Mouse (Mus musculus): Measurements from ENCODE around the gene Olfr1330. TPM values are rescaled to one million over a fixed set of nuclear protein-coding genes. Genes with fewer than 3 reads are reported as not detected.
"Not testable (repeated sequence)": the region's sequence is repeated elsewhere in the genome, so short reads cannot be mapped to it uniquely, and the experiment has no call there.

Olfr1330 gene
- total RNA-seq (2014; fragmentation: Nextera tagmentation) (not detected in 2 replicates), total RNA-seq (2017) (not detected in 2 replicates)

GRCm38 (mm10) chr4:118888297-118888696 lies at the start of gene Olfr1330:
TSS of gene Olfr1330 (plus strand) at chr4:118888597.
- ATAC-seq (replicated peaks; ENCODE audit: poor library complexity, severe bottlenecking) = no peak

- ATAC-seq (replicated peaks; ENCODE audit: poor library complexity, severe bottlenecking) = no peak
Observed at GRCm38 (mm10) chr4:118861791-118862190, 26.6 kb upstream of the Olfr1330 start.

- ATAC-seq (replicated peaks; ENCODE audit: poor library complexity, severe bottlenecking) = no peak
Observed at GRCm38 (mm10) chr4:118862704-118863103, 25.7 kb upstream of the Olfr1330 start.

- no peak for ATAC-seq (replicated peaks; ENCODE audit: poor library complexity, severe bottlenecking)
Observed at GRCm38 (mm10) chr4:118864349-118864748, 24.0 kb upstream of the Olfr1330 start, which contains the start of gene Olfr1331. TSS of gene Olfr1331 (plus strand) at chr4:118864649.

- no peak for ATAC-seq (replicated peaks; ENCODE audit: poor library complexity, severe bottlenecking)
Observed at GRCm38 (mm10) chr4:118867566-118867965, 20.8 kb upstream of the Olfr1330 start.

GRCm38 (mm10) chr4:118901981-118902380 lies 13.6 kb downstream of the Olfr1330 start:
- ATAC-seq (replicated peaks; ENCODE audit: poor library complexity, severe bottlenecking) = no peak

- not testable (repeated sequence) for ATAC-seq (replicated peaks; ENCODE audit: poor library complexity, severe bottlenecking)
Observed at GRCm38 (mm10) chr4:118917365-118917764, 29.0 kb downstream of the Olfr1330 start, which contains the start of gene Olfr1329. TSS of gene Olfr1329 (minus strand) at chr4:118917465.

- ATAC-seq (replicated peaks; ENCODE audit: poor library complexity, severe bottlenecking) = not testable (repeated sequence)
Observed at GRCm38 (mm10) chr4:118931326-118931725, 42.9 kb downstream of the Olfr1330 start.

- no peak for ATAC-seq (replicated peaks; ENCODE audit: poor library complexity, severe bottlenecking)
Observed at GRCm38 (mm10) chr4:118938512-118938911, 50.1 kb downstream of the Olfr1330 start, which contains the start of gene Olfr1328. TSS of gene Olfr1328 (minus strand) at chr4:118938612.

Other genes with a start within 250 kb of the Olfr1330 start
- not detected in 2 replicates for gene Olfr62, start 229.6 kb upstream of the Olfr1330 start, total RNA-seq (2014; fragmentation: Nextera tagmentation)
- not detected in 2 replicates for gene Olfr62, start 229.6 kb upstream of the Olfr1330 start, total RNA-seq (2017)
- gene Olfr1342, start 195.8 kb upstream of the Olfr1330 start, total RNA-seq (2014; fragmentation: Nextera tagmentation) = not detected in 2 replicates
- gene Olfr1342, start 195.8 kb upstream of the Olfr1330 start, total RNA-seq (2017) = not detected in 2 replicates
- not detected in 2 replicates for gene Olfr1341, start 185.1 kb upstream of the Olfr1330 start, total RNA-seq (2014; fragmentation: Nextera tagmentation)
- gene Olfr1341, start 185.1 kb upstream of the Olfr1330 start, total RNA-seq (2017) = not detected in 2 replicates
- not detected in 2 replicates for gene Olfr1340, start 168.5 kb upstream of the Olfr1330 start, total RNA-seq (2014; fragmentation: Nextera tagmentation)
- not detected in 2 replicates for gene Olfr1340, start 168.5 kb upstream of the Olfr1330 start, total RNA-seq (2017)
- gene Olfr1339, start 156.4 kb upstream of the Olfr1330 start, total RNA-seq (2014; fragmentation: Nextera tagmentation) = not detected in 2 replicates
- gene Olfr1339, start 156.4 kb upstream of the Olfr1330 start, total RNA-seq (2017) = not detected in 2 replicates
- gene Olfr1338, start 129.9 kb upstream of the Olfr1330 start, total RNA-seq (2014; fragmentation: Nextera tagmentation) = not detected in 2 replicates
- not detected in 2 replicates for gene Olfr1338, start 129.9 kb upstream of the Olfr1330 start, total RNA-seq (2017)
- gene Olfr1337, start 106.0 kb upstream of the Olfr1330 start, total RNA-seq (2014; fragmentation: Nextera tagmentation) = not detected in 2 replicates
- not detected in 2 replicates for gene Olfr1337, start 106.0 kb upstream of the Olfr1330 start, total RNA-seq (2017)
- gene Olfr1335, start 78.7 kb upstream of the Olfr1330 start, total RNA-seq (2014; fragmentation: Nextera tagmentation) = not detected in 2 replicates
- gene Olfr1335, start 78.7 kb upstream of the Olfr1330 start, total RNA-seq (2017) = not detected in 2 replicates
- gene Olfr1333, start 52.3 kb upstream of the Olfr1330 start, total RNA-seq (2014; fragmentation: Nextera tagmentation) = not detected in 2 replicates
- gene Olfr1333, start 52.3 kb upstream of the Olfr1330 start, total RNA-seq (2017) = not detected in 2 replicates
- gene Olfr1331, start 23.9 kb upstream of the Olfr1330 start, total RNA-seq (2014; fragmentation: Nextera tagmentation) = not detected in 2 replicates
- gene Olfr1331, start 23.9 kb upstream of the Olfr1330 start, total RNA-seq (2017) = not detected in 2 replicates
- not detected in 2 replicates for gene Olfr1329, start 28.9 kb downstream of the Olfr1330 start, total RNA-seq (2014; fragmentation: Nextera tagmentation)
- not detected in 2 replicates for gene Olfr1329, start 28.9 kb downstream of the Olfr1330 start, total RNA-seq (2017)
- gene Olfr1328, start 50.0 kb downstream of the Olfr1330 start, total RNA-seq (2014; fragmentation: Nextera tagmentation) = not detected in 2 replicates
- not detected in 2 replicates for gene Olfr1328, start 50.0 kb downstream of the Olfr1330 start, total RNA-seq (2017)
- gene Lao1, start 73.0 kb downstream of the Olfr1330 start, total RNA-seq (2014; fragmentation: Nextera tagmentation) = not detected in 2 replicates
- not detected in 2 replicates for gene Lao1, start 73.0 kb downstream of the Olfr1330 start, total RNA-seq (2017)
- gene Slc2a1, start 220.1 kb downstream of the Olfr1330 start, total RNA-seq (2014; fragmentation: Nextera tagmentation) = 9.0 and 10.2 TPM in 2 replicates
- gene Slc2a1, start 220.1 kb downstream of the Olfr1330 start, total RNA-seq (2017) = 6.5 and 12.4 TPM in 2 replicates